Mouse (Mus musculus) hindbrain, embryonic 15.5 days (tissue): ENCODE results near the gene Ehf. TPM values are rescaled to one million over a fixed set of nuclear protein-coding genes. Genes with fewer than 3 reads are reported as not detected.

Experiments used
- ATAC-seq: fragments of 200-750 bp; cut with Nextera tagmentation; 2 replicates; pipeline ENCODE4 v1.8.0; 2017; ENCODE audit warnings: low read depth, moderate number of reproducible peaks, moderate TSS enrichment; ENCODE audit not compliant: low FRiP score
- H3K27ac ChIP-seq: fragments of 300-500 bp; sonication (generic); replicated peaks from 2 replicates; pipeline ENCODE4 v1.5.1; 2015; ENCODE audit warnings: mild to moderate bottlenecking, inconsistent platforms
- H3K27me3 ChIP-seq: fragments of 300-500 bp; sonication (generic); 2 replicates; pipeline ENCODE4 v1.6.1; 2015; ENCODE audit warnings: control low read depth, inconsistent platforms
- H3K36me3 ChIP-seq: fragments of 300-500 bp; sonication (generic); 2 replicates; pipeline ENCODE4 v1.6.1; 2015; ENCODE audit warnings: control low read depth, inconsistent platforms
- H3K4me1 ChIP-seq: fragments of 300-500 bp; sonication (generic); replicated peaks from 2 replicates; pipeline ENCODE4 v1.6.1; 2015; ENCODE audit warnings: control low read depth, inconsistent platforms
- H3K4me2 ChIP-seq: fragments of 300-500 bp; sonication (generic); 2 replicates; pipeline ENCODE4 v1.6.1; 2015; ENCODE audit warnings: moderate library complexity, mild to moderate bottlenecking, inconsistent platforms
- H3K4me3 ChIP-seq: fragments of 300-500 bp; sonication (generic); 2 replicates; pipeline ENCODE4 v1.5.1; 2015; ENCODE audit warnings: mild to moderate bottlenecking, inconsistent platforms
- H3K9ac ChIP-seq: fragments of 300-500 bp; sonication (generic); 2 replicates; pipeline ENCODE4 v1.6.1; 2015; ENCODE audit warnings: inconsistent platforms
- H3K9me3 ChIP-seq: fragments of 300-500 bp; sonication (generic); 2 replicates; pipeline ENCODE4 v1.6.1; 2016; ENCODE audit warnings: control low read depth, inconsistent platforms
- WGBS: fragments of 180-500 bp; shearing (Covaris S2); methylation state at CpG from one replicate; pipeline ENCODE4 v1.1.7; 2015; 5-methylcytosine and 5-hydroxymethylcytosine counted together
- polyA plus RNA-seq: library from polyadenylated mRNA; unstranded; fragments of >200 nt; fragmentation: Nextera tagmentation; extraction: Ambion mirVana; gene quantifications from 2 replicates; pipeline ENCODE4 v1.2.1, GENCODE M21; 2015

Gene Ehf
- polyA plus RNA-seq, 1 experiment from 2014 or later, result 0.29 TPM

DNA sequence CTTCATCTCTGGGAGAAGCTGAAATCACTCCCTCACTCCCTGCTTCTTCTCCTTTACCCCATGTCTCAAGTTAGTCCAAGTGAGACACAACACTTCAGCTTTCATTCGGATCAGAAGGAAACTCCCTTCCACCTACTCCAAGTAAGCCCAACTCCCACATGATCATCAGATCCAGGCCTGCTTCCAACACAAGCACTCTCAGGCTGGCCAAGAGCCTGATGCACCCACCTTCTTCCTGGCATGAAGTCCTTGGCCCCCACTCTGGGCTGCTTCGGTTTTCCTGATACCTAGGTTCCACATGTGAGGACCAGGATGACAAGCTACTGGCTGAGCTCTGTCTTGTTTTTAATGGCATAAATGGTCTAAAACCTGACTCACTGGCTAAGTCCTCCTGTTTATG is 28.3 kb downstream of the Ehf start:
- Histone ChIP-seq H3K4me1 (no peaks in the 10 kb centered on the region), H3K36me3 (no peaks in the 10 kb centered on the region), H3K4me3 (no peak overlapping the region), H3K9ac (no peak overlapping the region), H3K27me3 (no peaks in the 10 kb centered on the region), H3K4me2 (no peak overlapping the region), H3K9me3 (no peaks in the 10 kb centered on the region), H3K27ac (no peak overlapping the region)
- no peak for ATAC-seq
- 95% methylated on average over 2 of the region's 2 CpGs for WGBS

DNA sequence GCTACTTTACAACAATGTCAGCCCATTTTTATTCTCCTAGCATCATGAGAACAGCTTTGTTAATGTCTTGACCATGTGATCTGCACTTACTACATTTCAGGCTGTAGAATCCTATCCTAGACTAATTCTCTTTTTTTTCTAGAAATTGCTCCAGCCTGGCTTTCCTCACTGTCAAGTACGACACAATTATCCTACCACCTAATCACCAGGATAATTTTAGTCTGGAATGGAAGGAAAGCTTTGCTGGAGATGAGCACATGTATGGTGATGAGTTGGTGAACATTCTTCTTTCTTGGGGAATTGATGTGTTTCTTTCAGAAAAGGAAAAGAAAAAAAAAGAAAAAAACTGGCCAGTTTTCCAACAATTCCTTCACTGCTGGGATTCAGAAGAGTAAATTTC is 28.8 kb downstream of the Ehf start:
- Histone ChIP-seq H3K9ac (no peak overlapping the region), H3K4me1 (no peaks in the 10 kb centered on the region), H3K4me3 (no peak overlapping the region), H3K27ac (no peak overlapping the region), H3K36me3 (no peaks in the 10 kb centered on the region), H3K27me3 (no peaks in the 10 kb centered on the region), H3K4me2 (no peak overlapping the region), H3K9me3 (no peaks in the 10 kb centered on the region)
- WGBS, result 93% methylated on average over 1 of the region's 1 CpGs
- no peak for ATAC-seq

DNA sequence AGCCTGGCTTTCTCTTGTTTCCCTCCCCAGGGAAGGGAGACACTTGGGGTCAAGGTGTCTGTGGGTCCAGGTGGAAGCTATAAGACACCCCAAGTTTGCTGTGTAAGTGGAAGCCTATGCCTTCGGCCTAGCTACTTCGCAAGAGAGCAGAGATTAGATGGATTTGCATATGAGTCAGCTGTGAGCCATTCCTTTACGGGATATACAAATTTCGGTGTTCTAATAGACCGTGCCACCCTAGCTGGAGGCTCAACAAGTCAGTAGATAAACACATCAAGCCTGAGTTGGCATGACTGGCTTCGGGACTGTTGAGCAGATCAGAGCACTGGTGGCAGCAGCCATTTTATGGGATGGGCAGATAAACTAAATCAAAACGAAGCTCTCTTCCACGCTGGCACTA is 31.6 kb downstream of the Ehf start:
- no peak for ATAC-seq
- WGBS, result 92% methylated on average over 8 of the region's 8 CpGs
- no peaks in the 10 kb centered on the region for H3K27me3 ChIP-seq

DNA sequence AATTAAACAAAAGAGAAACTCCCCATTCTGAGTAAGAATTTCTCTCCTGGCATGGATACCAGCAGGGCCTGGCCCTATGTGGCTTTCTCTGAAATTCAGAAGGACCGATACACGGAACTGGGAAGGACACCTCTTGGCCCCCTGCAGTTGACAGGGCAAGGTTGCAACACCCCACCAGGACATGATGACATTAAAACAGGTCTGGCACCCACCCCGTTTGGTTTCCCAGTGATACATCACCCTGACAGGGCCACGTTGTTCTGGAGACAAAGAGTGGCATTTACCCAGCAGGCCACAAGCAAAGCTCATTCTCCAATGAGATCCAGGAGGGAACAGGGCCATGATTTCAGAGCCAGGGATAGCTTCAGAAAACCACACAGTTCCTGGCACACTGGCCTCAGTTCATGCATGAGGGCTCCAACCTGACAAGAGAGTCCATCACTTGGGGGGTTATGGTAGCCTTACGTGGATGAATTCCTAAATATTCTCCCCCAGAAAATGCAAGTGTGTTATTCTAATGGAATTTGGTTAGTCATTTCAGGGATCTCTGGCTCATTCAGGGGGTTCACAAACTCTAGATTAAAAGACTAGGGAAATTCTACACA is 32.4 kb downstream of the Ehf start:
- Histone ChIP-seq H3K27me3 (no peaks in the 10 kb centered on the region), H3K4me2 (no peak overlapping the region), H3K4me3 (no peak overlapping the region), H3K9ac (no peak overlapping the region), H3K9me3 (no peaks in the 10 kb centered on the region), H3K4me1 (no peaks in the 10 kb centered on the region), H3K27ac (no peak overlapping the region), H3K36me3 (no peaks in the 10 kb centered on the region)
- 60% methylated on average over 5 of the region's 5 CpGs for WGBS
- no peak for ATAC-seq

More for the DNA sequence above, 31.6 kb downstream of the Ehf start:
- Histone ChIP-seq H3K36me3 (no peaks in the 10 kb centered on the region), H3K27ac (no peak overlapping the region), H3K4me2 (no peak overlapping the region), H3K4me3 (no peak overlapping the region), H3K9me3 (no peaks in the 10 kb centered on the region), H3K4me1 (no peaks in the 10 kb centered on the region), H3K9ac (no peak overlapping the region)

- no peak overlapping the region for H3K4me3 ChIP-seq
- no peak overlapping the region for H3K27ac ChIP-seq
- no peak for ATAC-seq
- H3K9ac ChIP-seq, result no peak overlapping the region
- H3K4me2 ChIP-seq, result no peak overlapping the region
- H3K4me1 ChIP-seq, result no peaks in the 10 kb centered on the region
- no peaks in the 10 kb centered on the region for H3K36me3 ChIP-seq
- no peaks in the 10 kb centered on the region for H3K27me3 ChIP-seq
- 90% methylated on average over 4 of the region's 4 CpGs for WGBS
- H3K9me3 ChIP-seq, result no peaks in the 10 kb centered on the region
These were observed 64.0 kb downstream of the Ehf start for GRCm38 (mm10) chr2:103239086-103239485.

DNA sequence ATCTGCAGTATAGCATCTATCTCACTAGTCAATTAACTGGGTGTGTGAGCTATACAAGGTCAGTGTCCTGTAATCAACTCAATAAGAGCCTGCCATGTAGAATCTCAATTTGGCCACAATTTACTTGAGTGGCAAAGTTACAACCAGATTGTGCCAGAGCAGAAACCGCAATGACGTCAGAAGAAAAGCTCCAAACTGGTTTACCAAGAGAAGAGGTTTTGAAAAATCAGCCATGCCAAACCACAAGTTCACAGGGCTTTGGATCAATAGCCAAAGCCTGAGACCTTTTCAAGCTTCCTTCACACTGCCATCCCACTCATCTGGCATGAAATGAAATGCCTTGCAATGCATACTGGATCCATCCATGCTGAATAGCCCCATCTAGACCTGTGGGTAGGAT is 76.3 kb downstream of the Ehf start:
- 97% methylated on average over 2 of the region's 2 CpGs for WGBS
- no peak for ATAC-seq
- H3K27me3 ChIP-seq, result no peaks in the 10 kb centered on the region

GRCm38 (mm10) chr2:103220871-103221270 is 82.2 kb downstream of the Ehf start:
- Histone ChIP-seq H3K27ac (no peak overlapping the region), H3K9me3 (no peaks in the 10 kb centered on the region), H3K4me3 (no peak overlapping the region), H3K4me2 (no peak overlapping the region), H3K9ac (no peak overlapping the region), H3K27me3 (no peaks in the 10 kb centered on the region), H3K36me3 (no peaks in the 10 kb centered on the region), H3K4me1 (no peaks in the 10 kb centered on the region)
- WGBS, result 82% methylated on average over 2 of the region's 2 CpGs
- no peak for ATAC-seq

More for the DNA sequence above, 76.3 kb downstream of the Ehf start:
- H3K4me2 ChIP-seq, result no peak overlapping the region
- H3K9me3 ChIP-seq, result no peaks in the 10 kb centered on the region
- no peaks in the 10 kb centered on the region for H3K4me1 ChIP-seq
- no peaks in the 10 kb centered on the region for H3K36me3 ChIP-seq
- H3K9ac ChIP-seq, result no peak overlapping the region
- H3K27ac ChIP-seq, result no peak overlapping the region
- H3K4me3 ChIP-seq, result no peak overlapping the region

- H3K9me3 ChIP-seq, result no peaks in the 10 kb centered on the region
- ATAC-seq, result no peak
- no peak overlapping the region for H3K9ac ChIP-seq
- H3K4me2 ChIP-seq, result no peak overlapping the region
- H3K27ac ChIP-seq, result no peak overlapping the region
- no peak overlapping the region for H3K4me3 ChIP-seq
- no peaks in the 10 kb centered on the region for H3K27me3 ChIP-seq
- H3K36me3 ChIP-seq, result no peaks in the 10 kb centered on the region
- WGBS, result 87% methylated on average over 4 of the region's 4 CpGs
- H3K4me1 ChIP-seq, result no peaks in the 10 kb centered on the region
These were observed 84.8 kb downstream of the Ehf start for GRCm38 (mm10) chr2:103218323-103218722.

DNA sequence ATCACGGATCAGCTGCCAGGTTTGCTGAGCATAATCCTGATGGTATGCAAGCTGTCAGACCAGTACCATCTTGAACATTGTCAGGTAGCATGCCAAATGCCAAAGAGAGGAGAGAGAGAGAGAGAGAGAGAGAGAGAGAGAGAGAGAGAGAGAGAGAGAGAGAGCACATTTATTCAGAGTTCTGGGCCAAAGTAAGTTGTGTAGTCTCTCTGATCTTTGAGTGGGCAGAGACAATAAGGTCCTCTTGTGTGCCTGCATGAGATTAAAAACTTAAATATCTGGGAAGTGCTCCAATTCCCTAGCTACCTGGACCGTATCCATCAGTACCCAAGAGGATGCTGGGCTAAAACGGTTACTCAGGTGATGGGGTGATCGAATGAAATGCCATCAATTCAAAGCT is 87.3 kb downstream of the Ehf start:
- H3K27ac ChIP-seq, result no peak overlapping the region
- WGBS, result 83% methylated on average over 4 of the region's 4 CpGs
- no peak overlapping the region for H3K4me3 ChIP-seq
- H3K4me1 ChIP-seq, result no peaks in the 10 kb centered on the region
- H3K9ac ChIP-seq, result no peak overlapping the region
- no peaks in the 10 kb centered on the region for H3K27me3 ChIP-seq
- H3K9me3 ChIP-seq, result no peaks in the 10 kb centered on the region
- ATAC-seq, result no peak
- H3K36me3 ChIP-seq, result no peaks in the 10 kb centered on the region
- no peak overlapping the region for H3K4me2 ChIP-seq

GRCm38 (mm10) chr2:103214861-103215260 is 88.2 kb downstream of the Ehf start:
- Histone ChIP-seq H3K9me3 (no peaks in the 10 kb centered on the region), H3K4me3 (no peak overlapping the region), H3K4me1 (no peaks in the 10 kb centered on the region), H3K36me3 (no peaks in the 10 kb centered on the region), H3K4me2 (no peak overlapping the region), H3K27ac (no peak overlapping the region), H3K27me3 (no peaks in the 10 kb centered on the region), H3K9ac (no peak overlapping the region)
- WGBS, result 32% methylated on average over 8 of the region's 8 CpGs
- no peak for ATAC-seq

DNA sequence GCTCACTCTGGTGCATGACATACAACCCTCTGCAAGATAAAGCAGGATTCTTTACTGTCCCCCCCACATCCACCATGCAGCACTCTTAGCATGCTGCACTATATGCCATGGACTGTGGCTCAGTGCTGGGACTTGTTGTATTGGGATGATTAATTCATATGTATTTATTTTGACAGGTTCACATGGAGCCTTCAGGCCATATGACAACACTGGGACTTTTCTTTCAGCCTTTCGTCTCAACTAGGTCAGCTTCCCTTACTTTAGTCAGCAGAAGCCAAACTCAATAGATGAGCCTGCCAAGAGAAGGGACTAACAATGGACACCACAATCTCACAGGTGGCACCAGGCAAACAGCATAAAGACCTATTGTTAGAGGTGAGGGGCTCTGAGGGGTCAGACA is 89.5 kb downstream of the Ehf start:
- Histone ChIP-seq H3K36me3 (no peaks in the 10 kb centered on the region), H3K9me3 (no peaks in the 10 kb centered on the region), H3K4me2 (no peak overlapping the region), H3K27me3 (no peaks in the 10 kb centered on the region), H3K4me1 (no peaks in the 10 kb centered on the region), H3K4me3 (no peak overlapping the region), H3K27ac (no peak overlapping the region), H3K9ac (no peak overlapping the region)
- WGBS, result 47% methylated on average over 1 of the region's 1 CpGs
- ATAC-seq, result no peak
